Mouse (Mus musculus) lung, adult 2 months (tissue): ENCODE results near the gene Golga5.

Source experiments
- CTCF ChIP-seq: fragments of 200-500 bp; IDR thresholded peaks from 2 replicates; pipeline ENCODE4 v1.5.1; 2011; ENCODE audit warnings: mild to moderate bottlenecking, low read length, control low read depth; ENCODE audit not compliant: insufficient read depth
- POLR2A ChIP-seq: fragments of 200-500 bp; IDR thresholded peaks from 2 replicates; pipeline ENCODE4 v1.6.1; 2011; ENCODE audit warnings: low read depth, mild to moderate bottlenecking, control low read depth, low read length, borderline replicate concordance; ENCODE audit errors: extremely low read depth

- TF ChIP-seq CTCF = no peak
- TF ChIP-seq POLR2A = no peak
These were observed 38.7 kb upstream of the Golga5 start for GRCm38 (mm10) chr12:102430228-102430627.
